Mouse (Mus musculus) heart, embryonic 14.5 days (tissue): ENCODE measurements around the gene Pdxdc1. TPM values are rescaled to one million over a fixed set of nuclear protein-coding genes. Genes with fewer than 3 reads are reported as not detected.
A peak's percentile ranks its signal among the peaks of the same experiment; 100 is the strongest.

Experiments
- ATAC-seq: fragments of 200-750 bp; cut with Nextera tagmentation; 2 replicates; pipeline ENCODE4 v1.8.0; 2017; ENCODE audit warnings: low read depth, moderate TSS enrichment; ENCODE audit not compliant: insufficient number of reproducible peaks, insufficient read depth, low FRiP score
- H3K27ac ChIP-seq, 2 experiments: fragments of 200-500 bp in 1 of 2; fragments of 300-500 bp in 1 of 2; sonication (generic) in 1 of 2; replicated peaks in 1 of 2; 2 replicates each; pipeline ENCODE4 v1.5.1; 2012 to 2014; ENCODE audit warnings: low read depth in 2 of 2, low read length in 2 of 2, control low read depth in 1 of 2, mild to moderate bottlenecking in 1 of 2, mixed read lengths in 1 of 2; ENCODE audit not compliant: control insufficient read depth in 1 of 2, insufficient read depth in 1 of 2
- H3K27me3 ChIP-seq: fragments of 300-500 bp; sonication (generic); 2 replicates; pipeline ENCODE4 v1.6.1; 2014; ENCODE audit warnings: mild to moderate bottlenecking, low read length, control low read depth; ENCODE audit not compliant: control insufficient read depth, insufficient read depth
- H3K36me3 ChIP-seq: fragments of 300-500 bp; sonication (generic); 2 replicates; pipeline ENCODE4 v1.6.1; 2014; ENCODE audit warnings: mild to moderate bottlenecking, control low read depth, low read length, mixed read lengths; ENCODE audit not compliant: control insufficient read depth, insufficient read depth
- H3K4me1 ChIP-seq, 2 experiments: fragments of 200-500 bp in 1 of 2; fragments of 300-500 bp in 1 of 2; sonication (generic) in 1 of 2; 2 replicates each; pipeline ENCODE4 v1.6.1; 2012 to 2014; ENCODE audit warnings: low read length in 2 of 2, control low read depth in 1 of 2, mixed read lengths in 1 of 2; ENCODE audit not compliant: control insufficient read depth in 2 of 2, insufficient read depth in 2 of 2
- H3K4me2 ChIP-seq: fragments of 300-500 bp; sonication (generic); 2 replicates; pipeline ENCODE4 v1.6.1; 2014; ENCODE audit warnings: mild to moderate bottlenecking, low read length
- H3K4me3 ChIP-seq, 2 experiments: fragments of 200-500 bp in 1 of 2; fragments of 300-500 bp in 1 of 2; sonication (generic) in 1 of 2; 2 replicates each; pipeline ENCODE4 v1.5.1; 2012 to 2014; ENCODE audit warnings: low read length in 2 of 2, mild to moderate bottlenecking in 2 of 2, control low read depth in 1 of 2, low read depth in 1 of 2, moderate library complexity in 1 of 2; ENCODE audit not compliant: control insufficient read depth in 1 of 2, insufficient read depth in 1 of 2
- H3K9ac ChIP-seq: fragments of 300-500 bp; sonication (generic); 2 replicates; pipeline ENCODE4 v1.6.1; 2014; ENCODE audit warnings: mild to moderate bottlenecking, low read length
- H3K9me3 ChIP-seq: fragments of 300-500 bp; sonication (generic); 2 replicates; pipeline ENCODE4 v1.6.1; 2016; ENCODE audit warnings: low read length, control low read depth; ENCODE audit not compliant: control insufficient read depth
- WGBS: fragments of 180-500 bp; shearing (Covaris S2); extraction: QIAGEN DNeasy Blood & Tissue Kit; methylation state at CpG from one replicate; pipeline ENCODE4 v1.1.7; 2014; 5-methylcytosine and 5-hydroxymethylcytosine counted together
- polyA plus RNA-seq: library from polyadenylated mRNA; unstranded; fragments of >200 nt; fragmentation: Nextera tagmentation; extraction: Ambion mirVana; gene quantifications from 2 replicates; pipeline ENCODE4 v1.2.1, GENCODE M21; 2014

Gene Pdxdc1
- polyA plus RNA-seq, 1 experiment from 2014 or later, result 73.0 TPM

DNA sequence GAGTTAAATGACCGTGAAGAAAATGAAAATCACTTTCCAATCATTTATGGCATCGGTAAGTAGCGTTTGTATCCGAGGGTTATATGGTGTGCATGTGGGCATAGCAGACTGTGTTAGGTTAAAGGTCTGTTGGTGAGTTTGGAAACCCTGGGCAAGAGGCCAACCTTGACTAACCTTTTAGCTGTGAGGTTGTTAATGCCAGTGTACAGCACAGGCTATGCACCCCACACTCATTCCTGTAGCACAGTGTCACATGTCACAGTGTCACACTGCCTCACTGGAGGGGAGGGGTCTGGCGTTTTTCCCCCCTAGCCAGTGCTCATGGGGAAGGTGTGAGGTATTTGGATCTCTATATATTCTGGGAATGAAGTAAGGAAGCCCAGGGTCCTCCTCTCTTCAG is 71.3 kb downstream of the Pdxdc1 start:
- no peak overlapping the region for H3K27ac ChIP-seq

DNA sequence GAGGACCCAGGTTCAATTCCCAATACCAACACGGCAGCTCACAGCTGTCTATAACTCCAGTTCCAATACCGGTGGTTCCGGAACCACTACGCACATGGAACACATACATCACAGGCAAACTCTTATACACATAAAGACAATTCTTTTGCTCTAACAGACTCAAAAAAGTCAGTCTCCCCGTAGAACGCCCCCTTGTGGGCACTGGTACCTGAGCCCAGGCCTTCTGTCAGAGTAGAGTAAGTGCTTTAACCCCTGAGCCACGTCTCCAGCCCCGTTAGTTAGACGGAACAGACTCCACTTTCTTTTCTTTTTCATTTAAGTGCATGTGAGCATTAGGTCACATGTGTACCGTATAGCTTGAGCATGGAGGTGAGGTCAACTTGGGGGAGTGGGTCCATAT is 72.5 kb downstream of the Pdxdc1 start:
- Histone ChIP-seq H3K4me2 (no peak overlapping the region), H3K9ac (no peak overlapping the region), H3K4me3 (no peak overlapping the region), H3K36me3 (peaks cover 88% of the 10 kb centered on the region), H3K27me3 (no peaks in the 10 kb centered on the region), H3K27ac (no peak overlapping the region), H3K4me1 (peaks cover 0 to 9% of the 10 kb centered on the region in 2 experiments; a peak in 2 of 4 replicates), H3K9me3 (no peaks in the 10 kb centered on the region)
- no peak for ATAC-seq
- WGBS, result 88% methylated on average over 10 of the region's 10 CpGs

More for the DNA sequence above, 71.3 kb downstream of the Pdxdc1 start:
- no peaks in the 10 kb centered on the region for H3K4me1 ChIP-seq
- H3K4me2 ChIP-seq, result no peak overlapping the region
- no peak overlapping the region for H3K9ac ChIP-seq
- no peaks in the 10 kb centered on the region for H3K9me3 ChIP-seq
- H3K4me3 ChIP-seq, result no peak overlapping the region
- no peaks in the 10 kb centered on the region for H3K27me3 ChIP-seq
- peaks cover 100% of the 10 kb centered on the region for H3K36me3 ChIP-seq
- ATAC-seq, result no peak
- 80% methylated on average over 5 of the region's 5 CpGs for WGBS

DNA sequence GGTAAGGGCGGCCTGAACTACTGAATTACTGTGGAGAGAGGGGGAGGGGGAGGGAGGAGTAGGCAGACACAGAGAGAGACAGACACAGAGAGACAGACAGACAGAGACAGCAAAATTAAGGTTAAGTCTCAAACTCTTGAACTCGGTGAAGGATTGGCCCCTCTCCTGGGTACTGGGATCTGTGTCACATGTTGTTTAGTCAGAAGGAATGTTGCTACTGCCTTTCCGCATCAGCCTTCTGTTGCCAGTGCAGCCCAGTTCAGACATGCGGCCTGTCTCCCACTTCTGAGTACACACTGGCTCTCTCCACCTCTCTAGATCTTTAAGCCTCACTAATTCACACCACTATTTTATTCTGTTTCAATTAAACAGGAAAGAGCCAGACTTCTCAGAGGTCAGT is 76.4 kb downstream of the Pdxdc1 start:
- Histone ChIP-seq H3K9ac (peak overlapping the region; percentile 25; the same call in 1 of the 2 replicates), H3K27ac (no peak overlapping the region), H3K4me1 (peaks cover 0 to 9% of the 10 kb centered on the region in 2 experiments; a peak in 2 of 4 replicates), H3K9me3 (no peaks in the 10 kb centered on the region), H3K4me3 (no peak overlapping the region), H3K4me2 (no peak overlapping the region), H3K36me3 (peaks cover 49% of the 10 kb centered on the region), H3K27me3 (no peaks in the 10 kb centered on the region)
- WGBS, result 74% methylated on average over 4 of the region's 4 CpGs
- no peak for ATAC-seq

DNA sequence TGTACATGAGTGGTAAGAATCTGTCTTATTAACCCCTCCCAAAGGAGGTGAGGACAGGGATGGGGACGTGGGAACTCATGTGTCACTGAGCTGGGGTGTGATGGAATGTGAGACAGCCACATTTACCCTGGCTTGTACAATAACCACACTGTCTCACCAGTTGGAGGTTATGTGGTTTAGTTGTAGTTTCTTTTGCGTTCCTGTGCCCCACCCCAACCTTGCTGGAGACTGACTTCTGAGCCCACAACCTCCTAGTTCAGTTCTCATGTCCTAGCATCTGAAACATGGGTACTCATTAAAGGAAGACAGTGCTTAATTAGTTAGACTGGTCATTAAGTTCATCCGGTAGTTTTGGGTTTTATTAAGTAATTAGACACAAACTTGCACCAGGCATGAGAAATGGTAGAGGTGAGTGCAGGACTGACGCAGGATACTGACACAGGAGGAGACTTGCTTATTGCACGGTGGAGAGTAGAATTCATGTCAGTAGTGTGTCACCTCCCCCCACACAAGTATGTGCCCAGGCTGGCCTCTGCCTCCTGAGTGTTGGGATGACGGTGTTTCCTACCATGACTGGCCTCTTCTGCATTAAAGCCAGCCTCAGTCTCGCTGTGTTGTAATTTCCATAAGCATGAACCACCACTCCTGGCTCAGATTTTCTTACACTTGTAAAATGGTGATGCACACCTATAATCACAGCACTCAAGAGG is 77.0 kb downstream of the Pdxdc1 start:
- no peaks in the 10 kb centered on the region for H3K9me3 ChIP-seq
- peak overlapping the region; percentile 25; the same call in 1 of the 2 replicates for H3K9ac ChIP-seq
- no peak overlapping the region for H3K4me3 ChIP-seq
- no peak for ATAC-seq
- H3K27me3 ChIP-seq, result no peaks in the 10 kb centered on the region
- 57% methylated on average over 7 of the region's 7 CpGs for WGBS
- H3K27ac ChIP-seq, result 0 out of 4 replicates have a peak overlapping the region, but pooled peaks have one; percentile 2 to 15
- H3K4me2 ChIP-seq, result no peak overlapping the region
- peaks cover 45% of the 10 kb centered on the region for H3K36me3 ChIP-seq
- peaks cover 0 to 9% of the 10 kb centered on the region in 2 experiments; a peak in 2 of 4 replicates for H3K4me1 ChIP-seq

DNA sequence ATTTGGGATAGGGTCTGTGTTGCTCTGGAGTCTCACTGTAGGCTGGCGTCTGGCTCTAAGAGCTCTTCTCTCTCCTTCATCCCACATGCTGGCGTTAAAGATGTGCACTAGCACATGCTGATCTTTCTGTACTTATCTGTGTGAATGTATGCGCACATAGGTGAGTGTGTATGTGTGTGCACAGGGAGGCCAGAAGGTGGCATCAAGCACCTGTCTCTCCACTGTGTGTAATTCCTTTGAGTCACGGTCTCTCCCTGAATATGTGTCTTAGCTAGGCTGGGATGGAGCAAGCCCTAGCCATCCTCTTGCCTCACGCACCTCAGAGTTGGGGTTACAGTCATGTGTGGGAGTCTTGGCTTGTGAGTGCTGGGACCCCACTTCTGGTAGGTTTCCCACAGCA is 82.2 kb downstream of the Pdxdc1 start:
- Histone ChIP-seq H3K4me2 (peak overlapping the region; percentile 66; the same call in 1 of the 2 replicates), H3K36me3 (peaks cover 11% of the 10 kb centered on the region), H3K9ac (peak overlapping the region; percentile 84; the same call in 1 of the 2 replicates), H3K27ac (no peak overlapping the region), H3K9me3 (no peaks in the 10 kb centered on the region), H3K27me3 (no peaks in the 10 kb centered on the region), H3K4me1 (peaks cover 0 to 15% of the 10 kb centered on the region in 2 experiments; a peak in 3 of 4 replicates), H3K4me3 (no peak overlapping the region)
- no peak for ATAC-seq
- WGBS, result 95% methylated on average over 5 of the region's 5 CpGs

DNA sequence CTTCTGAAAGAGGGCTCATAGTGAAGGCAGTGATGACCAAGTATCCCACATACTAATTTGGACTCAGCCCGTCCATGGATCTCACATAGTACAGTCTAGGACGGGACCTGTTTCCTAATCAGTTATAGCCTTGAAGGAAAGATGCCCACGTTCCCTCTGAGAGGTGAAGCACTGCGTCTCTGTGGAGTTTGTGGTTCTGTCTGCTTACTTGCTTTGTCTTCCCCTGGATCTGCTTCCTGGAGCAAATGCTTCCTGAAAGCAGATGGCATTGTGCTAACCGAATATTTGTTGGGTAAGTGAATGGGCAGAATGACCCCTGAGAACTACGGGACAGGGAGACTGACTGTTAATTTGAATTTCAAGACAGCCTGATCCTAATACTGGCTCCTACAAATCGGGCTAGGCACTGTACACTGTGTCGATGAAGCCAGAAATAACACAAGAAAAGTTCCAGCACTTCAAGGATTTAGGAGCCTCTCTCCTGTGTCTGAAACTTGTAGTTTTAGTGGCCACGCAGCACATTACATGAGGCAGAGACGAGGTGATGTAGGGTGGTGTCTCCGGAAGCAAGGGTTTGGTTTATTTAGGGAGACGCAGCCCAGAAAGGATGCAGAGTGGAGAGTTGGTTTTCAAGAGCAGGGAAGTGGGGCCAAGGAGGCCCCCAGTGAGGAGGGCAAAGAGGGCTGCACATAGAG is 83.0 kb downstream of the Pdxdc1 start:
- Histone ChIP-seq H3K36me3 (peaks cover 20% of the 10 kb centered on the region), H3K9ac (peak overlapping the region; percentile 84), H3K27me3 (no peaks in the 10 kb centered on the region), H3K9me3 (no peaks in the 10 kb centered on the region), H3K27ac (peak overlapping the region; percentile 52 to 98), H3K4me1 (peaks cover 0 to 14% of the 10 kb centered on the region in 2 experiments; a peak in 3 of 4 replicates), H3K4me3 (peak overlapping the region; percentile 71 to 73), H3K4me2 (peak overlapping the region; percentile 66)
- WGBS, result 19% methylated on average over 12 of the region's 12 CpGs
- no peak for ATAC-seq

DNA sequence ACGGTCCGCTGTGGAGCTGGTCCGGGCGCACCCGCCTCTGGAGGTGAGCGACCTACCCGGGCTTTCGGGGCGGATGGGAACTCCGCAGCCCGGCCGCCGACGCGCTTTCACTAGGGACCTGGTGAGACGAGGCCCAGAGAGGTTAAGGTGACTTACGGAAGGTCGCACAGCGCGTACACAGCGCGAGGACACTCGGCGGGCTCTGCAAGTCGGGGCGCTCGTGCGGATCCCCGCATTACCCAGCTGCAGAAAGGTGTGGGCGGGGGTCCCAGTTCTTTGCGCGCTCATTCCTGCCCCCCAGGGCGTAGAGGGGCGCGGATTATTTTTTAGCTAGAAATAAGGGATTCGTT is 83.6 kb downstream of the Pdxdc1 start:
- Histone ChIP-seq H3K4me1 (peaks cover 0 to 14% of the 10 kb centered on the region in 2 experiments; a peak in 3 of 4 replicates), H3K36me3 (peaks cover 25% of the 10 kb centered on the region), H3K9me3 (no peaks in the 10 kb centered on the region), H3K4me3 (peak overlapping the region; percentile 71 to 73), H3K27me3 (no peaks in the 10 kb centered on the region), H3K27ac (peak overlapping the region; percentile 52 to 98), H3K9ac (peak overlapping the region; percentile 84), H3K4me2 (peak overlapping the region; percentile 66)
- WGBS, result under 1% methylated on average over 36 of the region's 36 CpGs
- ATAC-seq, result peak; percentile 31
